Mouse (Mus musculus): ENCODE measurements around the gene Zfhx2.

DNA sequence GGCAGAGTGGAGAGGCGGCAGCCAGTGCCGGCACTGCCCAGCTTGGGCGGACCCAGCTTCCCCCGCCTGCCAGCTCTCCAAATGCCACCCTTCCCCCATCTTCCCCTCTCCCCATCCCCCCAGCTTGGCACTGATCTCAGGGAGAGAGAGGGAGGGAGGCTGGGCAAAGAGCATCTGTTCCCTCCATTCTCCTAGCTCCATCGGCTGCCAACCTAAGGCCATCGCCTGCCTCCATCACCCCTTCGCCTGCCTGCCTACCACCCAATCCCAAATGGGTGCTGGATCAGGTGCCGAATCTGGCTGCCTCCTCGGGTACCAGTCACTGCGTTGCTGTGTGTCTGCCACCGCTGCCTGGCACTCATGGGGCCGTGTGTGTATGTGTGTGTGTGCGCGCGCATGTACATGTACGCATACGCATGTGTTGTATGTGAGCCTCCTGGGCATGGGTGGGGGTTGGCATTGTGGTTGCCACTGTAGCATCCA is 38.4 kb downstream of the Zfhx2 start:
- TF ChIP-seq POLR2A (IDR thresholded peaks at IDR 0.05; ENCODE audit: control insufficient read depth, extremely low read depth, insufficient read depth, low read length, poor library complexity) (no peak), CTCF (IDR thresholded peaks at IDR 0.05; ENCODE audit: borderline replicate concordance, control insufficient read depth, extremely low read depth, insufficient read depth, low read length, poor library complexity) (no peak)
